Mouse (Mus musculus) forebrain, embryonic 13.5 days (tissue): ENCODE measurements at regions not wholly inside any gene's neighbourhood (a gene's known extent, or its start where the extent isn't known, plus 50 kb on each side); places are given as distances from the start of the nearest gene placed in this dataset.
A peak's percentile ranks its signal among the peaks of the same experiment; 100 is the strongest.

Experiments used
- ATAC-seq: fragments of 200-750 bp; cut with Nextera tagmentation; 2 replicates; pipeline ENCODE4 v1.8.0; 2017
- H3K27ac ChIP-seq: fragments of 300-500 bp; sonication (generic); 2 replicates; pipeline ENCODE4 v1.5.1; 2015; ENCODE audit warnings: inconsistent platforms, mild to moderate bottlenecking, moderate library complexity
- H3K27me3 ChIP-seq: fragments of 300-500 bp; sonication (generic); 2 replicates; pipeline ENCODE4 v1.6.1; 2015; ENCODE audit warnings: mild to moderate bottlenecking, inconsistent platforms
- H3K36me3 ChIP-seq: fragments of 300-500 bp; sonication (generic); 2 replicates; pipeline ENCODE4 v1.6.1; 2015; ENCODE audit warnings: mild to moderate bottlenecking, inconsistent platforms; ENCODE audit not compliant: poor library complexity, severe bottlenecking
- H3K4me1 ChIP-seq: fragments of 300-500 bp; sonication (generic); 2 replicates; pipeline ENCODE4 v1.6.1; 2015; ENCODE audit warnings: inconsistent platforms
- H3K4me2 ChIP-seq: fragments of 300-500 bp; sonication (generic); 2 replicates; pipeline ENCODE4 v1.6.1; 2015; ENCODE audit warnings: inconsistent platforms, mild to moderate bottlenecking, moderate library complexity
- H3K4me3 ChIP-seq: fragments of 300-500 bp; sonication (generic); 2 replicates; pipeline ENCODE4 v1.5.1; 2015; ENCODE audit warnings: mild to moderate bottlenecking, inconsistent platforms
- H3K9ac ChIP-seq: fragments of 300-500 bp; sonication (generic); 2 replicates; pipeline ENCODE4 v1.6.1; 2015; ENCODE audit warnings: mild to moderate bottlenecking, inconsistent platforms
- H3K9me3 ChIP-seq: fragments of 300-500 bp; sonication (generic); replicated peaks from 2 replicates; pipeline ENCODE4 v1.6.1; 2016; ENCODE audit warnings: inconsistent platforms
- WGBS: fragments of 180-500 bp; shearing (Covaris S2); methylation state at CpG from one replicate; pipeline ENCODE4 v1.1.7; 2015; 5-methylcytosine and 5-hydroxymethylcytosine counted together

DNA sequence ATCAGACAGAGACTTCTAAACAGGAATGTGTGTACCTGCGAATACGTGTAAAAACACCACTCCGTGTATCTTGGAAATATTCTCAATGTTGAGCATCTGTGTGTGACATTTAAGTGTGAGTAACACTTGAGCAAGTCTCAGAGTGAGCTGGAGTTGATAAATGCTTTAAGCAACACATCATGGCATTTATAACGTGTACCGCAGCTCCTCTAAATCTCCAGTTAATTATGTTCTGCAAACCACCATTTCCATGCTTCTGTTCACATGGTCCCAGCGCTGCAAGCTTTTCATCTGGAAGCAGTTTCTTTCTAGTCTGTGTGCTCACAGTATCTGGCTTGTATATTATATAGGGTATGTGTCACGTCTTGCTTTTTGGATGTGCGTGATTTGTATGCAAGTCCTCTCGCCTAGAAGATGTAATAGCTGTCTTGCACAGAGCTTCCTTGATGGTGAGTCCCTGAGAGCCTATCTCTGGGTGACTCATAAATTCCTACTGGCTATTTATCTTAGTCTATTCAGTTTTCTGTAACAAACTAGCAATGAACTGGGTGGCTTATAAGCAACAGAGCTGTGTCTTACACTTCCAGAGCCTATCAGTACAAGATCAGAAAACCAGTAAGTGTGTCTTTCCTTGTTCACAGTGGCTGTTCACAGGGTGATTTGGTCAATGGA is 153.7 kb upstream of the Plppr1 start:
- WGBS = 89% methylated on average over 9 of the region's 9 CpGs
- H3K4me2 ChIP-seq = no peak overlapping the region
- H3K4me3 ChIP-seq = no peak overlapping the region
- no peaks in the 10 kb centered on the region for H3K27me3 ChIP-seq
- H3K9ac ChIP-seq = no peak overlapping the region
- H3K9me3 ChIP-seq = no peaks in the 10 kb centered on the region
- H3K27ac ChIP-seq = no peak overlapping the region
- no peaks in the 10 kb centered on the region for H3K4me1 ChIP-seq
- no peak for ATAC-seq
- H3K36me3 ChIP-seq = no peaks in the 10 kb centered on the region

DNA sequence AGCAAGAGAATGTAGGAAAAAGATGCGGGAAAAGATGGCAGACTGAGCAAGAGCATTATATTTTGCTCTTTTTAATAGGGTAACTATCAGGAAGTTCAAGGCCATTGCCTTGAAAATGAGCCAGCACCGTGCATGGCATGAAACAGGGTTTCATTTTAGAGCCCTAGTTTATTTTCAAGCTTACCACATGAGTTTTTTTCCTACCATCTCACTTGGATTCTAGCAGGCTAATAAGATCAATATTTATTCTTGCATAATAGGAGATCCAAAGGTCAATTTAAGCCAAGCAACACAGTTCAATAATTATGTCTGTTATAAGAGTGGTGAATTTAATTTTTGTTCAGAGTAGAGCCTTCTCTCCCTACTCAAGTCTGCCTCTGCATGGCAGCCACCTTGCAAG is 149.9 kb upstream of the Plppr1 start:
- WGBS = 82% methylated on average over 2 of the region's 2 CpGs
- Histone ChIP-seq H3K4me1 (no peaks in the 10 kb centered on the region), H3K9ac (no peak overlapping the region), H3K4me3 (no peak overlapping the region), H3K4me2 (no peak overlapping the region), H3K36me3 (no peaks in the 10 kb centered on the region), H3K9me3 (no peaks in the 10 kb centered on the region), H3K27me3 (no peaks in the 10 kb centered on the region), H3K27ac (no peak overlapping the region)
- no peak for ATAC-seq

DNA sequence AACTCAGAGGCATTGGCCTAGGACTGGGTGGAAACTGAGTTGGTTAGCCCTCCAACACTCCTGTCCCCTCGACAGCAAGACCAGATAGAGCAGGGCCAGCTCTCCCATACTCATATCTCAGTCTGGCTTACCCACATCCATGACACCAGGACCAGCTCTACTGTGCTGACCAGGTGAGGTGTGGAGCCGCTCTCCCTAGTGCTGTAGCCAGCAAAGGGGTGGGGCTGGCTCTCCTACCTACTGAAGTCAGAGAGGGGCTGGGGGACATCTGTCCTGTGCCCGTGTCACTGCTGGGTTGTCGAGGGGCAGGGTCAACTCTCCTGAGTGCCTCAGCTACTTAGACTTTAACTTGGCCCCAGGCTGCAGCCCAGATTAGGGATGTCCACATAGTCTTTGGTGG is 145.8 kb upstream of the Plppr1 start:
- Histone ChIP-seq H3K27me3 (no peaks in the 10 kb centered on the region), H3K4me1 (no peaks in the 10 kb centered on the region), H3K9ac (no peak overlapping the region), H3K9me3 (no peaks in the 10 kb centered on the region), H3K36me3 (no peaks in the 10 kb centered on the region), H3K4me2 (no peak overlapping the region), H3K27ac (no peak overlapping the region), H3K4me3 (no peak overlapping the region)
- 86% methylated on average over 4 of the region's 4 CpGs for WGBS
- ATAC-seq = no peak

DNA sequence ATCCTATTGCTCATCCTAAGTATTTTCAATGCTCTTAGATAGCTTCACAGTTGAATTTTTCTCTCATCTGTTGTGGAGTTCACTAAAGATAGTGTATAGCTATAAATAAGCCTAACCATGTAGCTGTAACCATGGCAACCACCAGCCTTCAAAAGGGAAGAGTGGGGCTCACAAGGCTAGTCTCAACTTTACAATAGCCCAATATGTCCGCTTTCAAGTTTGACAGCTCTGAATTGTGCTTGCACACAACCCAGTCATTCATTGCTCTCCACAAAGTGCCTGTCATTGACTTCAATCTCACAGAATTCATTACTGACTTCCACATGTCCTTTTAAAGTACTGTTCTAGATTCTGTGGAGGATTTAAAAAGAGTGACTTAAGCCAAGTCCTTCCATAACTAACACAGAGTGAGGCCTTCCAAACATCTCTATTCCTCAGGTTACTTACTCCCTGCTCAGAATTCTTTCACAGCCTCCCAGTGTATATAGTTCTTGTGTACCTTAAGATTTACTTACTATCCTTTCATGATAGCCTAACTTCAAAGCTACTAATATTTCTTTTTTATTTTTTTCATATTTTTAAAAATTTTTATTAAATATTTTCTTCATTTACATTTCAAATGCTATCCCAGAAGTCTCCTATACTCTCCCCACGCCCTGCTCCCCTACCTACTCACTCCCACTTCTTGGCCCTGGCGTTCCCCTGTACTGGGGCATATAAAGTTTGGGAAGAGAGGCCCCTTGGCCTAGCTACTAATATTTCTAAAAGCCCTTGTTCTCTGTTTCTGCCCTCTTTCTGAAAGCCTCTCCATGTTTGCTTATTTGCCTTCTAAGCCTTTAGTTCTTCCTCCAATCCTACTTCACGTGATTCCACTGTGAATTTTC is 134.3 kb upstream of the Plppr1 start:
- peak; percentile 95 for ATAC-seq
- Histone ChIP-seq H3K9ac (no peak overlapping the region), H3K36me3 (no peaks in the 10 kb centered on the region), H3K4me2 (no peak overlapping the region), H3K4me1 (peaks cover 14% of the 10 kb centered on the region), H3K4me3 (no peak overlapping the region), H3K27ac (peak overlapping the region; percentile 1; the same call in 1 of the 2 replicates), H3K9me3 (no peaks in the 10 kb centered on the region), H3K27me3 (no peaks in the 10 kb centered on the region)
- 39% methylated on average over 4 of the region's 4 CpGs for WGBS

DNA sequence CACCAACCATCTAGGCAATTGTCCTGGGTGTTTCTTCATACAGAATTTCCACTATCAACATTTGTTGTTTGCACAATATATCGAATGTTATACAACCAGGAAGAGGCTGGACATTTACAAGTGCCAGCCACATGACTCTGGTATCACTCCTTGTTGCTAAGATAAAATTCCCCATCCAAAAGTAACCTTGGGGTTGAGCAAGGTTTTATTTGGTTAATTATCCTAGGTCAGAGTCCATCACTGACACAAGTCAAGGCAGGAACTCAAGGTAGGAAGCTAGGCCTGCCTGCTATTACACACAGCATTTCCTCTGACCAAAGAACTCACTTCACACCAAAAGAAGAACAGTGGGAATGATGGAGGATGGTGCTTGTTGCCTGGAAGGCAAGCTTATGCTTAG is 120.7 kb upstream of the Plppr1 start:
- H3K27me3 ChIP-seq = no peaks in the 10 kb centered on the region
- no peak overlapping the region for H3K9ac ChIP-seq
- H3K4me1 ChIP-seq = no peaks in the 10 kb centered on the region
- no peaks in the 10 kb centered on the region for H3K9me3 ChIP-seq
- H3K36me3 ChIP-seq = no peaks in the 10 kb centered on the region
- H3K27ac ChIP-seq = no peak overlapping the region
- WGBS = 85% methylated on average over 1 of the region's 1 CpGs
- ATAC-seq = no peak
- no peak overlapping the region for H3K4me2 ChIP-seq
- no peak overlapping the region for H3K4me3 ChIP-seq

- no peaks in the 10 kb centered on the region for H3K4me1 ChIP-seq
- no peaks in the 10 kb centered on the region for H3K27me3 ChIP-seq
- no peak for ATAC-seq
- no peak overlapping the region for H3K9ac ChIP-seq
- no peaks in the 10 kb centered on the region for H3K9me3 ChIP-seq
- 82% methylated on average over 6 of the region's 6 CpGs for WGBS
- H3K4me2 ChIP-seq = no peak overlapping the region
- H3K36me3 ChIP-seq = no peaks in the 10 kb centered on the region
- H3K4me3 ChIP-seq = no peak overlapping the region
- H3K27ac ChIP-seq = no peak overlapping the region
Measured at GRCm38 (mm10) chr4:48938892-48939291, 120.2 kb upstream of the Plppr1 start.

- no peaks in the 10 kb centered on the region for H3K4me1 ChIP-seq
- no peak overlapping the region for H3K9ac ChIP-seq
- H3K4me3 ChIP-seq = no peak overlapping the region
- no peaks in the 10 kb centered on the region for H3K36me3 ChIP-seq
- H3K9me3 ChIP-seq = no peaks in the 10 kb centered on the region
- no peaks in the 10 kb centered on the region for H3K27me3 ChIP-seq
- no peak overlapping the region for H3K4me2 ChIP-seq
- WGBS = 95% methylated on average over 2 of the region's 2 CpGs
- H3K27ac ChIP-seq = no peak overlapping the region
- ATAC-seq = no peak
Measured at GRCm38 (mm10) chr4:48945266-48945818, 113.7 kb upstream of the Plppr1 start.

- H3K9ac ChIP-seq = no peak overlapping the region
- H3K4me2 ChIP-seq = no peak overlapping the region
- WGBS = 76% methylated on average over 1 of the region's 1 CpGs
Measured at GRCm38 (mm10) chr4:48952965-48953364, 106.1 kb upstream of the Plppr1 start.

DNA sequence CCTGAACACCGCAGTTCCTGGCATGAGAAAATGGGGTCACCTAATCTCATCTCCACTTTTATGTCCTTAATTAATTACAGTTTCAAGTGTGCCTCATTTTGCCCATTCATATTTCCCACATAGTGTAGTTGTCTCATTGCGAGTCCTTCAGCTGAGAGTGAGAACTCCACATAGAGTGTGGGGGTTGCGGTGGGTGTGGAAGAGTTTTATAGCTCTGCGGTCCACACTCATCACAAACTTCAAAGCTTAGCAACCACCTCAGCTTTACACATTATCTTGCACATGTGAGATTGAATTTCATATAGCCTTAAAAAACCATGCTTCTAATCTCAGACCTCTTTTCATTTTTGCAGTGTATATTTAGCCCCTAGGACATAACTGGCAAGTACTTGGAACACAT is 83.3 kb upstream of the Plppr1 start:
- WGBS = 94% methylated on average over 4 of the region's 4 CpGs
- no peaks in the 10 kb centered on the region for H3K36me3 ChIP-seq
- H3K27ac ChIP-seq = no peak overlapping the region
- ATAC-seq = no peak
- H3K4me3 ChIP-seq = no peak overlapping the region
- no peak overlapping the region for H3K9ac ChIP-seq
- no peak overlapping the region for H3K4me2 ChIP-seq
- H3K9me3 ChIP-seq = no peaks in the 10 kb centered on the region
- no peaks in the 10 kb centered on the region for H3K27me3 ChIP-seq
- no peaks in the 10 kb centered on the region for H3K4me1 ChIP-seq

More at GRCm38 (mm10) chr4:48952965-48953364, 106.1 kb upstream of the Plppr1 start:
- ATAC-seq = no peak
- no peak overlapping the region for H3K27ac ChIP-seq
- H3K9me3 ChIP-seq = no peaks in the 10 kb centered on the region
- H3K36me3 ChIP-seq = no peaks in the 10 kb centered on the region
- no peak overlapping the region for H3K4me3 ChIP-seq
- no peaks in the 10 kb centered on the region for H3K4me1 ChIP-seq
- no peaks in the 10 kb centered on the region for H3K27me3 ChIP-seq

- no peaks in the 10 kb centered on the region for H3K27me3 ChIP-seq
- H3K4me1 ChIP-seq = 0 out of 2 replicates have a peak, but pooled peaks cover 4% of the 10 kb centered on the region
- no peak overlapping the region for H3K4me3 ChIP-seq
- no peaks in the 10 kb centered on the region for H3K36me3 ChIP-seq
- H3K27ac ChIP-seq = no peak overlapping the region
- WGBS = 63% methylated on average over 3 of the region's 3 CpGs
- no peaks in the 10 kb centered on the region for H3K9me3 ChIP-seq
- no peak overlapping the region for H3K4me2 ChIP-seq
- H3K9ac ChIP-seq = no peak overlapping the region
- ATAC-seq = no peak
Measured at GRCm38 (mm10) chr4:48992021-48992420, 67.1 kb upstream of the Plppr1 start.
